Mouse (Mus musculus) ES-E14 (cell line): ENCODE measurements around the gene Tas2r134. TPM values are rescaled to one million over a fixed set of nuclear protein-coding genes. Genes with fewer than 3 reads are reported as not detected.

Source experiments
- DNase-seq: peaks from one replicate; pipeline ENCODE4 v3.0.0-alpha.2; 2013; ENCODE audit warnings: low read depth, low spot score
- H3K27ac ChIP-seq: 2 replicates; pipeline ENCODE4 v1.5.1; 2012; ENCODE audit warnings: low read depth, mild to moderate bottlenecking, low read length, moderate library complexity, mixed read lengths; ENCODE audit not compliant: poor library complexity, insufficient read depth, severe bottlenecking
- H3K36me3 ChIP-seq: 2 replicates; pipeline ENCODE4 v1.6.1; 2012; ENCODE audit warnings: mild to moderate bottlenecking, low read length, moderate library complexity, mixed read lengths; ENCODE audit not compliant: control insufficient read depth, poor library complexity, insufficient read depth, severe bottlenecking
- H3K4me1 ChIP-seq, 2 experiments: fragments of 150-350 bp in 1 of 2; sonication (generic) in 1 of 2; 2 replicates each; pipeline ENCODE4 v1.6.1; 2012; ENCODE audit warnings: low read length in 2 of 2, mild to moderate bottlenecking in 1 of 2, mixed read lengths in 1 of 2; ENCODE audit not compliant: control insufficient read depth in 2 of 2, insufficient read depth in 2 of 2, poor library complexity in 1 of 2
- H3K4me3 ChIP-seq, 2 experiments: fragments of 150-350 bp in 1 of 2; sonication (generic) in 1 of 2; 2 replicates each; pipeline ENCODE4 v1.5.1; 2012; ENCODE audit warnings: low read length in 2 of 2, low read depth in 1 of 2, mild to moderate bottlenecking in 1 of 2, mixed read lengths in 1 of 2; ENCODE audit not compliant: insufficient read depth in 1 of 2, poor library complexity in 1 of 2, severe bottlenecking in 1 of 2
- H3K9ac ChIP-seq: 2 replicates; pipeline ENCODE4 v1.6.1; 2012; ENCODE audit warnings: low read depth, mild to moderate bottlenecking, low read length, mixed read lengths; ENCODE audit not compliant: poor library complexity, insufficient read depth, severe bottlenecking
- H3K9me3 ChIP-seq: fragments of 150-350 bp; sonication (generic); 2 replicates; pipeline ENCODE4 v1.6.1; 2012; ENCODE audit warnings: low read depth, mild to moderate bottlenecking, low read length; ENCODE audit not compliant: control insufficient read depth, insufficient read depth
- CHD2 ChIP-seq: IDR thresholded peaks from 2 replicates; pipeline ENCODE4 v1.6.1; 2014; ENCODE audit warnings: mild to moderate bottlenecking, low read depth, low read length, inconsistent platforms
- HCFC1 ChIP-seq: IDR thresholded peaks from 2 replicates; pipeline ENCODE4 v1.6.1; 2012; ENCODE audit warnings: low read length, inconsistent platforms, borderline replicate concordance; ENCODE audit not compliant: insufficient read depth
- MAFK ChIP-seq: IDR thresholded peaks from 2 replicates; pipeline ENCODE4 v1.6.1; 2014; ENCODE audit warnings: mild to moderate bottlenecking, low read depth, low read length, inconsistent platforms; ENCODE audit not compliant: insufficient read depth
- ZC3H11A ChIP-seq: IDR thresholded peaks from 2 replicates; pipeline ENCODE4 v1.6.1; 2012; ENCODE audit warnings: low read depth, mild to moderate bottlenecking, inconsistent platforms, low read length, borderline replicate concordance
- ZNF384 ChIP-seq: IDR thresholded peaks from 2 replicates; pipeline ENCODE4 v1.6.1; 2012; ENCODE audit warnings: low read depth, low read length, inconsistent platforms
- in situ Hi-C, 2 experiments: fragments of 600-800 bp; cut with MboI; formaldehyde crosslinking; loops; one replicate each; pipeline ENCODE4 v1.15.1; 2025; ENCODE audit warnings: low sequenced_read_pairs in 2 of 2, inconsistent platforms in 1 of 2; ENCODE audit not compliant: unreplicated experiment in 2 of 2
- total RNA-seq: library from RNA; depleted of rRNA; stranded (reverse); fragments of 300-350 nt; gene quantifications from 2 replicates; pipeline ENCODE4 v1.2.3, GENCODE M21; 2012

Gene Tas2r134
- total RNA-seq, 1 experiment = not detected

DNA sequence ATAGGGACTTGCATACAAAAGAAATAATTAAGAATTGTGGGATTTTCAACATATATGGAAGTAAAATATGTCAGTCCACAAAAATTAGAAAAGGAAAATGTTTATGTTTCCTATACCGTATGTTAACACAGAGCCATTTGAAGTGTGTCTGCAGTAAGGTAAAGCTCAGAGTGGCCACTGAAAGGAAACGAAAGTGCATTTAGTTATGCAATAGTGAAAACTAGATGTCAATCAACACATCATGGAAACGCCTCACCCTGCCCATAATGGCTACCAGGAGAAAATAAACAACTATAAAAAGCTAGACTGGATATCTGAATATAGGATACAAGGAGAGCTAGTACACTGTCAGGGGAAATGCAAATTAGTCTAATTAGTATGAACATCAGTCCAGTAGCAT, 1.3 kb upstream of the Tas2r134 start:
- in situ Hi-C loops = no loop called here
- Histone ChIP-seq H3K9ac (no peak overlapping the region), H3K36me3 (no peaks in the 10 kb centered on the region), H3K9me3 (no peaks in the 10 kb centered on the region), H3K4me3 (no peak overlapping the region), H3K27ac (no peak overlapping the region), H3K4me1 (no peaks in the 10 kb centered on the region)
- no peak for DNase-seq
- no peak for TF ChIP-seq HCFC1
- TF ChIP-seq ZNF384 = no peak
- TF ChIP-seq ZC3H11A = no peak
- TF ChIP-seq CHD2 = no peak
- TF ChIP-seq MAFK = no peak

DNA sequence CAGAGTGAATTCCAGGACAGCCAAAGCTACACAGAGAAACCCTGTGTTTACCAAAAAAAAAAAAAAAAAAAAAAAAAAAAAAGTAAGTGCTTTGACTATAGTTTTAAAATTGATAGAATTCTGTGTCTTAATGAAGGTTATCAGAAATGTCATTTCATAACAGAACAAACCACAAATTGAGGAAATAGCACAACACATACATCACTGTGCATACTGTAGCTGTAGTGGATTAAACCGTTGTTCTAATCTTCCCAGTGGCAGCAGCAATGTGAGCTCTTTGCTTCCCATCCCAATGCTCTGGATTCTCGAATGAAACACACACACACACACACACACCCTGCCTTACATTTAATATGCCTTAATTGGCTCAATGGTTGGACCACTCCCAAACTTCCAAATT, 4.1 kb downstream of the Tas2r134 start:
- TF ChIP-seq ZC3H11A = no peak
- H3K4me3 ChIP-seq = no peak overlapping the region

DNA sequence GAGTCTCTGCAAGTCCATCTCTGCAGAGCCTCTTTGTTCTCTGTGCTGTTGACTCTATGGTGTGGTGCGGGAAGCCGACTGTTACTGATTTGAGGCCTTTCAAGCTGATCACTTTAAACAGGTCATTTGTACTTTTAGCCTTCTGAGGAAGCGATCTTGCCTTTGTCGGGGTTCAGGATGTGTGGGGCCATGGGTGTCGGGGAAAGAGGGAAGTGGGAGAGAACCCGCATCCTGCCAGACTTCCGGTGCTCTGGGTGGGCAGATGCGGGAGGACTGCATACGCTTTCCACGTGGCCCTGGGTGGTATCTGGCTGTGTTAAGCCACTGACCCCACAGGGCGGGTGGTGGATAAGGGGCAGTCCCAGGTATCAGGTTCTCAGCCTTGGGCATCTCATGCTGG, 10.4 kb downstream of the Tas2r134 start:
- no peaks in the 10 kb centered on the region for H3K9me3 ChIP-seq
- H3K9ac ChIP-seq = no peak overlapping the region
- no peak for DNase-seq
- TF ChIP-seq MAFK (no peak), CHD2 (no peak), ZC3H11A (no peak), HCFC1 (no peak), ZNF384 (no peak)
- no peak overlapping the region for H3K27ac ChIP-seq
- no peaks in the 10 kb centered on the region for H3K4me1 ChIP-seq
- no peaks in the 10 kb centered on the region for H3K36me3 ChIP-seq
- in situ Hi-C loops = no loop called here
- no peak overlapping the region for H3K4me3 ChIP-seq

More for the DNA sequence above, 4.1 kb downstream of the Tas2r134 start:
- no peaks in the 10 kb centered on the region for H3K4me1 ChIP-seq
- no peak overlapping the region for H3K9ac ChIP-seq
- in situ Hi-C loops = no loop called here
- H3K27ac ChIP-seq = no peak overlapping the region
- no peak for DNase-seq
- no peaks in the 10 kb centered on the region for H3K36me3 ChIP-seq
- H3K9me3 ChIP-seq = no peaks in the 10 kb centered on the region

DNA sequence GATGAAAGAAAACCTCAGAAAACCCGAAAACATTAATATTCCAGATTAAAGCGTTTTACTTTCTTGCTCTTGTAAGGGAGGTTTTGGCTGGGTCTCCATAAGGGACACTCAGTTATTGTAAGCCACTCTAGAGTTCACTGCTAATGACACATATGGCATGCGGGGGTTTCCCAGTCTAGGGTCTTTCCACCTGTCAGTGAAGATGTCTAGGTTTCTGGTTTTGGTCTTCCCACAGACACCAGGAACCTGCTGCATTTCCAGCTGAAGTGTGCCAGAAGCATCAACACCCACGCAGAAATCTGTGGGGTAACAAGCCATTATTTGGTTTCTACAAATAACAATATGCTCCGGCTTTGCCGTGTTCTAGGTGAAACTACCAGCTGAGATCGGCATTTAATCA, 14.3 kb downstream of the Tas2r134 start:
- no peak for TF ChIP-seq HCFC1
- no peak for TF ChIP-seq MAFK
- no peak for TF ChIP-seq CHD2
- no peak overlapping the region for H3K4me3 ChIP-seq
- no peak for DNase-seq
- H3K9ac ChIP-seq = no peak overlapping the region
- no peaks in the 10 kb centered on the region for H3K36me3 ChIP-seq
- H3K27ac ChIP-seq = no peak overlapping the region
- no peaks in the 10 kb centered on the region for H3K9me3 ChIP-seq
- in situ Hi-C loops = no loop called here
- no peaks in the 10 kb centered on the region for H3K4me1 ChIP-seq

DNA sequence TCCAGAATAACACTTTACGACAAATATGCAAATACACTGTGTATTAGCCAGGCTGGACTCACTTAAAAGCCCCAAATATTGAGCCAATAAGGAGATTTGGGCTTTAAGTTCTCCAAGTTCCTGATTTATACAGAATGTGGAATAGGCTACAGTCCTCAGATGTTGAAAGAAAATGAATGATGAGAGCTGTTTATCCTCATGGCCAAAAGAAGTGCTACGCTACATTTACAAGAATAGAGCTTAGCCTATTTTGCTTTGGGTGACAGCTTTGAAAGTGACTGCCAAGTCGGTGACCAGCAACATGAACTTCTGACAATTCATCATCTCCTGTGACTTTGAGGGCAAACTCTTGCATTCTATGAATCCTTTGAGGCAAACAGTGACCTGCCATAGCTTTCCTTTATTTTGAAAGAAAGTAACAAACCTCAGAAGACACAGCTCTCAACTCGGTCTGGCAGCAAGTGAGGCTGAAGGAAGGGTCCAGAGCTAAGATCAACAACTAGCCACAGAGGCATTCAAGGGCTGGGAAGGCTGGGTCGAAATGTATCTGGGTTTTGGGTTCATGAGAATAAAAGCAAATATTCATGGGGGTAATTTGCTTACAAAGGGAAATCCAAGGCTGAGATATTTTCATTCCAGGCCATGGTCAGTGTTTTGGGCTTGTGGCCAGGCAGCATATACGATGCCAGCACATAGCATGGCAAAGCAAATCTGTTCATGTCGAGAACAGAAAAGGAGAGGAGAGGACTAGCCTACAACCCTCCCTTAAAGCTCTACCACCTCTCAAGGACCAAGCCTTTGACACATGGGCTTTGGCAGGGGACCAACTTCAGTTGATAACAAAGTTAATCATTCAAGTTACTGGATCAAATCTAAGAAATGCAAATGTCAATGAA, 16.2 kb downstream of the Tas2r134 start:
- in situ Hi-C loops = no loop called here
- Histone ChIP-seq H3K4me3 (no peak overlapping the region), H3K36me3 (no peaks in the 10 kb centered on the region), H3K9ac (no peak overlapping the region), H3K9me3 (no peaks in the 10 kb centered on the region), H3K27ac (no peak overlapping the region), H3K4me1 (no peaks in the 10 kb centered on the region)
- no peak for DNase-seq
- no peak for TF ChIP-seq CHD2
- TF ChIP-seq HCFC1 = no peak
- no peak for TF ChIP-seq ZC3H11A
- TF ChIP-seq MAFK = no peak
- TF ChIP-seq ZNF384 = no peak
